Mouse (Mus musculus) thymus, adult 18-20 months (tissue): ENCODE measurements around the gene Mei4.

ENCODE experiments used
- DNase-seq, 2 experiments: peaks; one replicate each; pipeline ENCODE4 v3.0.0; 2022; ENCODE audit warnings: mixed read lengths in 2 of 2

Mei4 gene

GRCm38 (mm10) chr9:82160143-82160542 lies 296.7 kb downstream of the Mei4 start:
- no peak for DNase-seq

DNA sequence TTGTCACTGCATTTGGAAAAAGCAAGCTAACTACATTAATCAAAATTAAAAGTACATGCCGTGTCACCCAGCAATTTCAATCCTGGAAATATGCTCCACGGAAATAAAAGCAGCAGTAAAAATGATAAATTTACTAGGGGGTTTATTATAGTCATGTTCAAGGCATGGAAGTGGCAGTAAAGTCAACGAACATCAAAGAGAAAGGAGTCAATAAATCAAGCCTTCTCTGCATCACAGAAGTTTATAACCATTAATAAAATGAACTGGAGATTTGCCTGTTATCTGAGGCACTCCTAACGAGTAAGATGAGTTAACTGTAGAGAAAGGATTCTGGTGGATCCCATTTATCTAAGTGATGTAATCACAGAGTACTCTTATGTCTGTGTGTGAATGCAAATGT lies 298.9 kb downstream of the Mei4 start:
- no peak for DNase-seq

DNA sequence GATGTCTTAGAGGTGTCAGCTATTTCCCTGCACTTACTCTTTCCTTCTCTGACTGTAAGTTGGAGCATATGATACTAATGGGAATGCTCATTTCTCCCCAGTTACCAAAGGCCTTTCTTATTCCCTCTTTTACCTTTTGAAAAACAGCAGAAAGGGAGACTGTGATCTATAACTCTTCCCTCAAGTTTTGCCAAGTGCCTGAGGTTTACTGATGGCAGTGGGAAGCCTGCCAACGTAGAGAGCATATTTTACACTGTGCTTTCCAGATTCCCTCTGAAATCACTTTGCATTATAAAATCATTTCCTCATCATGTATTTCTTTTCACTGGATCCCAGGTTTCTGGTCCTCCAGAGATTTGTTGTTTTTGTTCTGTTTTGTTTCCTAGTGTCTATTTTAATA lies 354.5 kb downstream of the Mei4 start:
- DNase-seq, result no peak

- DNase-seq, result no peak
These were observed 384.4 kb downstream of the Mei4 start for GRCm38 (mm10) chr9:82247695-82248445.
